Mouse (Mus musculus): ENCODE data around the gene Cox4i2. TPM values are rescaled to one million over a fixed set of nuclear protein-coding genes. Genes with fewer than 3 reads are reported as not detected.
A peak's percentile ranks its signal among the peaks of the same experiment; 100 is the strongest.

Cox4i2 gene
- total RNA-seq, 2 experiments from 2014 or later, result 1.4 to 1.6 TPM

- H3K27ac ChIP-seq, result peak overlapping the region; percentile 68; the same call in 1 of the 2 replicates
- no peak for DNase-seq (ENCODE audit: low spot score in 2 of 2)
These were observed 46.2 kb downstream of the Cox4i2 start for GRCm38 (mm10) chr2:152799954-152800761.

GRCm38 (mm10) chr2:152800762-152801113 is 46.8 kb downstream of the Cox4i2 start:
- TF ChIP-seq CTCF (conservative IDR thresholded peaks at IDR 0.05), result peak; percentile 26
- Histone ChIP-seq H3K27ac (peak overlapping the region; percentile 68; the same call in 1 of the 2 replicates), H3K4me3 (no peak overlapping the region)
- no peak for DNase-seq (ENCODE audit: low spot score in 2 of 2)

More at GRCm38 (mm10) chr2:152799954-152800761, 46.2 kb downstream of the Cox4i2 start:
- no peak overlapping the region for H3K4me3 ChIP-seq
- TF ChIP-seq CTCF (conservative IDR thresholded peaks at IDR 0.05), result no peak

GRCm38 (mm10) chr2:152802303-152802702 is 48.3 kb downstream of the Cox4i2 start:
- no peak for DNase-seq (ENCODE audit: low spot score in 2 of 2)
- Histone ChIP-seq H3K4me3 (no peak overlapping the region), H3K27ac (peak overlapping the region; percentile 62; the same call in 1 of the 2 replicates)
- no peak for TF ChIP-seq CTCF (conservative IDR thresholded peaks at IDR 0.05)

- Histone ChIP-seq H3K4me3 (no peak overlapping the region), H3K27ac (peak overlapping the region; percentile 62; the same call in 1 of the 2 replicates)
- no peak for TF ChIP-seq CTCF (conservative IDR thresholded peaks at IDR 0.05)
These were observed 49.1 kb downstream of the Cox4i2 start for GRCm38 (mm10) chr2:152803081-152803480.

GRCm38 (mm10) chr2:152804408-152805110 is 50.6 kb downstream of the Cox4i2 start:
- H3K4me3 ChIP-seq, result no peak overlapping the region
- TF ChIP-seq CTCF (conservative IDR thresholded peaks at IDR 0.05), result no peak
- H3K27ac ChIP-seq, result peak overlapping the region; percentile 55
- no peak for DNase-seq (ENCODE audit: low spot score in 2 of 2)

More at GRCm38 (mm10) chr2:152803081-152803480, 49.1 kb downstream of the Cox4i2 start:
- DNase-seq (ENCODE audit: low spot score in 2 of 2), result no peak

GRCm38 (mm10) chr2:152805111-152805490 is 51.1 kb downstream of the Cox4i2 start:
- no peak overlapping the region for H3K4me3 ChIP-seq
- H3K27ac ChIP-seq, result peak overlapping the region; percentile 55
- no peak for TF ChIP-seq CTCF (conservative IDR thresholded peaks at IDR 0.05)
- no peak for DNase-seq (ENCODE audit: low spot score in 2 of 2)

- Histone ChIP-seq H3K27ac (peak overlapping the region; percentile 55), H3K4me3 (no peak overlapping the region)
- TF ChIP-seq CTCF (conservative IDR thresholded peaks at IDR 0.05), result no peak
- DNase-seq (ENCODE audit: low spot score in 2 of 2), result no peak
These were observed 52.1 kb downstream of the Cox4i2 start for GRCm38 (mm10) chr2:152806037-152806436.

- no peak for TF ChIP-seq CTCF (conservative IDR thresholded peaks at IDR 0.05)
- Histone ChIP-seq H3K27ac (peak overlapping the region; percentile 6; the same call in 1 of the 2 replicates), H3K4me3 (no peak overlapping the region)
- no peak for DNase-seq (ENCODE audit: low spot score in 2 of 2)
These were observed 54.2 kb downstream of the Cox4i2 start for GRCm38 (mm10) chr2:152808178-152808577.

- peak overlapping the region; percentile 75 for H3K27ac ChIP-seq
- TF ChIP-seq CTCF (conservative IDR thresholded peaks at IDR 0.05), result no peak
- no peak overlapping the region for H3K4me3 ChIP-seq
- no peak for DNase-seq (ENCODE audit: low spot score in 2 of 2)
These were observed 56.4 kb downstream of the Cox4i2 start for GRCm38 (mm10) chr2:152810158-152810941.

- Histone ChIP-seq H3K4me3 (no peak overlapping the region), H3K27ac (peak overlapping the region; percentile 75)
- no peak for DNase-seq (ENCODE audit: low spot score in 2 of 2)
- TF ChIP-seq CTCF (conservative IDR thresholded peaks at IDR 0.05), result no peak
These were observed 57.6 kb downstream of the Cox4i2 start for GRCm38 (mm10) chr2:152811336-152812165.

GRCm38 (mm10) chr2:152813232-152813631 is 59.3 kb downstream of the Cox4i2 start:
- no peak for TF ChIP-seq CTCF (conservative IDR thresholded peaks at IDR 0.05)
- Histone ChIP-seq H3K27ac (peak overlapping the region; percentile 70), H3K4me3 (no peak overlapping the region)
- no peak for DNase-seq (ENCODE audit: low spot score in 2 of 2)

Measured in layer of hippocampus, adult 2 months (tissue).